Mouse (Mus musculus): Measurements from ENCODE around the gene Cacna1c. TPM values are rescaled to one million over a fixed set of nuclear protein-coding genes. Genes with fewer than 3 reads are reported as not detected.

Gene Cacna1c
- 1.8 and 2.0 TPM in 2 replicates for polyA plus RNA-seq (2016; fragmentation: Nextera tagmentation; extraction: Ambion mirVana)

DNA sequence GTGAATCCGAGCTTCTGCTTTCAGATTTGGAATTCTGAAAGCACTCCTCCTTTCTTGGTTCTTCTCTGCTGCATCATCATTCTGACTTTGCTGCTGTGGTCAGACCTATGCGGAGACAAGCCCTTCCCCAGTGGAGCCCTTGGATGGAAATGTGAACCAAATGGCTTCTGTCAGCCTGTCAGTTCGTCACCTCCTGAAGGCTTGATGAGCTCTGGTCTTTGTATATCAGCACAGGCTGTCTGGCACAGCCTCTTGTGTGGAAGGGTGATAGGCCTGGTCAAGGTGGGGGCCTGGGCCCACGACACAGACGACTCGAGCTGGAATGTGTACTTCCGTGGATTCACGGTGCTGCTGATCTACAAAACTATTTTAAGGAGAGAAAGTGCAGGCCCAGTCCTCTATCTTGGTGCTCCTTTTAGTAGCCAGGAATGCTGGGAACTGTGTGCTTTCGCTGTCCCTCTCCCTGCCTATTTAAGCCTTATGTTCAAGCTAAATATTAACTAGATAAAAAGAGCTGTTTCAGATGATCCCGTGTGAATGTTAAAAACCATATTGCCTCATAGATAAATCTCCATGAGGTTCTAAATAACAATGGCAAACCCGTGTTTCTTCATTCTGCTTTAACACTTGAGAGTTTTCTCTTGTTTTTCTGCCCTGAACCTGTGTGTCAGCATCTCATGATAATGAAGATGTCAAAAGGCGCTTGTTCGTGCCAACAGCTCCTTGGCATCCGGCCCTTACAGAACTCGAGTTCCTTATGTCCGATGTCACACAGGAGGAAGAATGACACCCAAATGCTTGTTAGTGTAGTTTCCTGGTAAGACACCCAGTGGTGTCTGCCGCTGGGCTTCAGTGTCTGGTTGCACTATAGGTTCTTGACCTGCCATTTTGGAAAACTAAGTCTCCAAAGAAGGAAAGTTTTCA lies at the start of gene Cacna1c:
Cacna1c (minus strand) TSS at position 37 of the 924 bp plus-strand sequence.
- Histone ChIP-seq H3K36me3 (replicated peaks) (peaks cover 46% of the 10 kb centered on the region), H3K4me1 (peaks cover 14% of the 10 kb centered on the region), H3K9me3 (no peaks in the 10 kb centered on the region), H3K4me3 (no peak within 1 kb of the TSS), H3K27me3 (ENCODE audit: poor library complexity, severe bottlenecking) (no peaks in the 10 kb centered on the region), H3K27ac (no peak within 1 kb of the TSS)
- 92% methylated on average over 17 of the region's 17 CpGs for WGBS
- no peak for DNase-seq (ENCODE audit: extremely low spot score, low spot score)

DNA sequence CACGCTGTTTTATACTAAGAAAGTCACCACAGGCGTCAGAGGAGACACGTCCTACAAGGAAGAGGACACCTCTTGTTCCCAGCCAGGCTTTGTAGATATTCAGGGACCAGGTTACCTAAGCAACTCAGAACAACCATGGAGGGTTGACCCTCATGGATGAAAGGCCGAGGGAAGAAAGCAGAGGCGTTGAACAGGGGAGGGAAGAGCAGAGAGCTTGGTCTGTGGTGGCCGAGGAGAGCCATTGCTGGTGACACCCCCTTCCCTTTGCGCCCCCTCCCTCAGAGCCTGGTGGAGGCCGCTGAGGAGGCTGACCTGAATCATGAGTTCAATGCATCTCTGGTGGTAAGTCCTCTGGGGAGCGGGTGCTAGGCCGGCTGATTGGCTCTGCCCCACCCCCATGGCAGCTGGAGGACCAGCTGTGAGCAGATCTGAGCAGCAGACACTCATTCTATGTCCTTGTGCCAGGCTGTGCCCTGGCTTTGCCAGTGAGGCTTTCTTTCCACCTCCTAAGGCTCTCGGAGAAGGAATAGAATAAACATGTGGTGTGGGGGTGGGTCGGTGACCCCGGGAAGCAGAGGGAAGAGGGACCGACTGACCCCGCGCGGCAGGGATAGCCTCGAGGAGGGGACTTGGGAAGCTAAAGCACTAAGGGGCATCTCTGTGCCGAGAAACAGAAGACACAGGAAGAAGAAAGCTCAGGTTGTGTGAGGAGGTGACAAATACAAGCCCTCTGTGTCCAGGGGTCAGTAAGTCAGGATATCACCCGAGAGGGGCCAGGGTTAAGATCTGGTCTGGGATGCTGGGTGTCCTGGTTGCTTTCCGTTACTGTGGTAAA lies 44.9 kb upstream of the Cacna1c start:
- WGBS: 69% methylated on average over 21 of the region's 21 CpGs
- no peak overlapping the region for H3K4me3 ChIP-seq
- H3K36me3 ChIP-seq (replicated peaks): no peaks in the 10 kb centered on the region
- H3K27ac ChIP-seq: no peak overlapping the region
- H3K4me1 ChIP-seq: peaks cover 27% of the 10 kb centered on the region
- peaks cover 3% of the 10 kb centered on the region; the same call in 1 of the 2 replicates for H3K9me3 ChIP-seq
- no peaks in the 10 kb centered on the region for H3K27me3 ChIP-seq (ENCODE audit: poor library complexity, severe bottlenecking)
- DNase-seq (ENCODE audit: extremely low spot score, low spot score): no peak

DNA sequence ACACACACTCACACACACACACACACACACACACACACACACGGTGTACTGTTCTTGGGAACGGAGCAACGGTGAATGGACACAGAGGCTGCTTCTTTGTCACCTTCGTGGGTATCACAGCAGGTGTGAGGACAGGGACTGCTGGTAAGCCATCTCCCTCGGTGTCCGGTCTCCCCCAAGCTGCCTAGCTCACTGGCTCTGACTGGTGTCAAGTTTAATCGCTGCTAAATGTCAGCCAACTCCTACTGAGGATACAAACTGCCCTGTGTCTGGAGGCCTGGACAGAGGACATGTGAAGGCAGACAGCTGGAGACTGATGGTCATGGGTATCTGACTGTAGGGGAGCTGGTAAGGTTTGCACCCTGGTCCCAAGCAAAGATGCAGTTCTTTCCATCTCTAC lies 44.0 kb upstream of the Cacna1c start:
- no peak for DNase-seq (ENCODE audit: extremely low spot score, low spot score)
- no peaks in the 10 kb centered on the region for H3K36me3 ChIP-seq (replicated peaks)
- no peak overlapping the region for H3K27ac ChIP-seq
- H3K9me3 ChIP-seq: no peaks in the 10 kb centered on the region
- WGBS: 87% methylated on average over 7 of the region's 7 CpGs
- no peak overlapping the region for H3K4me3 ChIP-seq
- H3K27me3 ChIP-seq (ENCODE audit: poor library complexity, severe bottlenecking): no peaks in the 10 kb centered on the region
- peaks cover 29% of the 10 kb centered on the region for H3K4me1 ChIP-seq

DNA sequence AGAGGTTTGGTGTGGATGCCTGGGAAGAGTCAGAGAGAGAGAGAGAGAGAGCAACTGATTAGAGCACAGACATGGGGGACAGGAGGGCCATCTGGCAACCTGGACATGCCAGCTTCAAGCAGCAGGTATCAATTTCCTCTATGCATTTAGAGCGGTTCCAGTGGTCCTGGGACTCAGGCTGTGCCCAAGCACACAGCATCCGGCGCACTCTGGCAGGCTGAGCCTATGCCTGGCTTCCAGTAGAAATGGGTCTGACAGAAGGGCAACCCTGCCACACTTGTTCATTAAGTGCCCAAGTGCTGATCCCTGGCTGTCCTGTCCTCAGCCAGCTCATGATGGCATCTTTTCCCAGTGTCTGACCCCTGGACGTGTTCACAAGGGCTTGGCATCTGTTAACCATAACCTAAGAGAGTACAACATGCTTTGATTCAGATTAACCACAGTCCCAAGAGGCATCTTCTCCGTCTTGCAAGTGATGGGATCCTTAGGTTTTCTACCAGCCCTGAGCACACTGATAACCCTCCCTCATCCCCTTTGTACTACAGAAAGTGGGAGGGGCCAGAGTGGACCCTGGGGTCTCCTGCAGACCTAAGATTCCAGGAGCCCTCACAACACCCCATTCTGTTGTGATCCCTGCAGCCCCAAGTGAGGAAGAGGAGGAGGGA lies 43.3 kb upstream of the Cacna1c start:
- Histone ChIP-seq H3K9me3 (no peaks in the 10 kb centered on the region), H3K4me1 (peaks cover 29% of the 10 kb centered on the region), H3K4me3 (no peak overlapping the region), H3K27ac (no peak overlapping the region), H3K36me3 (replicated peaks) (no peaks in the 10 kb centered on the region), H3K27me3 (ENCODE audit: poor library complexity, severe bottlenecking) (no peaks in the 10 kb centered on the region)
- DNase-seq (ENCODE audit: extremely low spot score, low spot score): no peak
- WGBS: 80% methylated on average over 5 of the region's 5 CpGs

DNA sequence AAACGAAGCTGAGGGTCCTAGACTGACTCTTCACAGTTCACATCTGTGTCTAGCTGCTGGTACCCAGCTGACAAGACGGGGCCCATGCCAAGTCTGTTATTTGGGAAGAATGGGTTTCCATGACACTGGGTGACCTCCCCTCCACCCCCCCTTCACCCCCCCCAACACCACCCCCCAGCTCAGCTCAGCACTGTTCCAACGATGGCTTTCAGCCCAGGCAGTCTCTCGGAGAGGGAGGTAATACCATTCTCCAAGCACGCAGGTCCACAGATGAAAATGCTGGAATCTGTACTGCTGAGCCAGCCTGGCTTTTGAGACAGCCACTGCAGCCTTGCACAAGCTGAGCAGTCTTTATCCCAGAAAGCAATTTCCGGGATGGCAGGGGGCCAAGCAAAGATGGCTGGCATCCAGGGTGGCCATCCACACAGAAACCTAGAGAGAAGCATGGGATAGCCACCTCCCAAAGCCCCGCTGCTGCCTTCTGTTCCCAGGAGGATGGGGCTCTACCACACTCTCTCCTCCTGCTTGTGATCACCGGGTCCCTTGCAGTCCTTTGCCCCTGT lies 41.3 kb upstream of the Cacna1c start:
- H3K27ac ChIP-seq: peak overlapping the region; percentile 20; the same call in 1 of the 2 replicates
- no peaks in the 10 kb centered on the region for H3K9me3 ChIP-seq
- H3K4me3 ChIP-seq: no peak overlapping the region
- no peaks in the 10 kb centered on the region for H3K27me3 ChIP-seq (ENCODE audit: poor library complexity, severe bottlenecking)
- no peaks in the 10 kb centered on the region for H3K36me3 ChIP-seq (replicated peaks)
- H3K4me1 ChIP-seq: peaks cover 29% of the 10 kb centered on the region
- 78% methylated on average over 8 of the region's 8 CpGs for WGBS
- DNase-seq (ENCODE audit: extremely low spot score, low spot score): no peak

DNA sequence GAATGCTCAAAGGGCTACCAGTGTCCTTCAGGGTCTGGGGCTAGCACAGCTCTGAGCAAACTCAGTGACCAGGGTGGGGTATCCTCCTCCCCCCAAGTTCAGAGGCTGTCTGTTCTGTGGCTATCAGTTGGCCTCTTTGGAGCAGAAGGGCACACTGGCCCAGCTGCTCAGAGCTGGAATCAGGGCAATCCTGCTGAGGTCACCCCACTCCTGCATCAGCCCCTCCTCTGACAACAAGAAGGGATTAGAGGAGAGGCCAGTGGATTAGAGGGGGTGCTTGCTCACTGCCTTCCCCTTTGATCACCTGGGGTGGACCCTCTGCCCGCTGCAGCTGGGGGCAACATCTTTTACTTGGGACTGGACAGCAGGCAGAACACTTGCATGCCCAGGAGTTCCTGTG lies 40.0 kb upstream of the Cacna1c start, which contains the start of gene Cacna2d4:
Cacna2d4 (plus strand) TSS at position 286 of the 400 bp plus-strand sequence.
- Histone ChIP-seq H3K4me3 (no peak within 1 kb of the TSS), H3K9me3 (no peaks in the 10 kb centered on the region), H3K27me3 (ENCODE audit: poor library complexity, severe bottlenecking) (no peaks in the 10 kb centered on the region), H3K27ac (peak within 1 kb of the TSS; percentile 40; the same call in 1 of the 2 replicates), H3K36me3 (replicated peaks) (no peaks in the 10 kb centered on the region), H3K4me1 (peaks cover 24% of the 10 kb centered on the region)
- 42% methylated on average over 1 of the region's 1 CpGs for WGBS
- DNase-seq (ENCODE audit: extremely low spot score, low spot score): no peak

DNA sequence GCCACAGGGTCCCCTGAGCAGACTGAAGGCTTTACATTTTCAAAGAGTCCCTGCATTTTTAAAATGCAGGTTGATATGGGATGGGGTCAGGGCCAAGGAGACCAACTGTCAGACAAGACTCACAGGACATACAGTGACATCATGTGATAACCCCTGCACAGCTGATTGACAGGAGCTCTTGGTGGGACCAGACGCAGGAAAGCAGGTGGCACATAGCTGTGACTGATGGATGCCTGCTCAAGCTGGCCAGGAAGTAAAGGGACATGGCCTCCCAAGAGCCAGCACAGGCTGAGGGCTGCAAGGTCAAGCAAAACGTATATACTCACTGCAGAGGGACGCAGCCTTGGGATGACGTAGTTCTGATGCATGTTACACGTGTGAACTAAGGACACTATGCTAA lies 39.2 kb upstream of the Cacna1c start:
- H3K9me3 ChIP-seq: no peaks in the 10 kb centered on the region
- WGBS: 87% methylated on average over 5 of the region's 5 CpGs

DNA sequence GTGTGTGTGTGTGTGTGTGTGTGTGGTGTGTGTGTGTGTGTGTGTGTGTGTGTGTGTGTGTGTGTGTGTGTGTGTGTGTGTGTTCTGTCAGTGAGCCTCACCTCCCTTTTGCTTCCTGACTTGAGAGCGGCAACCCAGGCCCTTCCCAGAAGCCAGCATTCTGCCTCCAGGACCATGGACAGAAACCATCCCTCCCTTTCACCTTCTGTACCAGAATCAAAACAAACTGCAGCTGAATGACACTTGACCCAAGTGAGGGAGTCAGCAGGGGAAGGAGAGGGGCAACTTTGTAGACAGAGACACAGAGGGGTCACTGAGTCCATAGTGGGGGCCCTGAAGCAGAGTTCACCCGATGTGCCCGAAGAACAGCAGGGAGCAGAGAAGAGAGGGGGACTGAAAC lies 36.8 kb upstream of the Cacna1c start:
- Histone ChIP-seq H3K4me1 (peaks cover 17% of the 10 kb centered on the region), H3K36me3 (replicated peaks) (no peaks in the 10 kb centered on the region), H3K27ac (no peak overlapping the region), H3K27me3 (ENCODE audit: poor library complexity, severe bottlenecking) (no peaks in the 10 kb centered on the region), H3K9me3 (no peaks in the 10 kb centered on the region), H3K4me3 (no peak overlapping the region)
- 45% methylated on average over 3 of the region's 3 CpGs for WGBS
- DNase-seq (ENCODE audit: extremely low spot score, low spot score): no peak

More for the DNA sequence above, 39.2 kb upstream of the Cacna1c start:
- Histone ChIP-seq H3K27me3 (ENCODE audit: poor library complexity, severe bottlenecking) (no peaks in the 10 kb centered on the region), H3K27ac (no peak overlapping the region), H3K4me3 (no peak overlapping the region), H3K36me3 (replicated peaks) (no peaks in the 10 kb centered on the region), H3K4me1 (peaks cover 19% of the 10 kb centered on the region)
- DNase-seq (ENCODE audit: extremely low spot score, low spot score): no peak

DNA sequence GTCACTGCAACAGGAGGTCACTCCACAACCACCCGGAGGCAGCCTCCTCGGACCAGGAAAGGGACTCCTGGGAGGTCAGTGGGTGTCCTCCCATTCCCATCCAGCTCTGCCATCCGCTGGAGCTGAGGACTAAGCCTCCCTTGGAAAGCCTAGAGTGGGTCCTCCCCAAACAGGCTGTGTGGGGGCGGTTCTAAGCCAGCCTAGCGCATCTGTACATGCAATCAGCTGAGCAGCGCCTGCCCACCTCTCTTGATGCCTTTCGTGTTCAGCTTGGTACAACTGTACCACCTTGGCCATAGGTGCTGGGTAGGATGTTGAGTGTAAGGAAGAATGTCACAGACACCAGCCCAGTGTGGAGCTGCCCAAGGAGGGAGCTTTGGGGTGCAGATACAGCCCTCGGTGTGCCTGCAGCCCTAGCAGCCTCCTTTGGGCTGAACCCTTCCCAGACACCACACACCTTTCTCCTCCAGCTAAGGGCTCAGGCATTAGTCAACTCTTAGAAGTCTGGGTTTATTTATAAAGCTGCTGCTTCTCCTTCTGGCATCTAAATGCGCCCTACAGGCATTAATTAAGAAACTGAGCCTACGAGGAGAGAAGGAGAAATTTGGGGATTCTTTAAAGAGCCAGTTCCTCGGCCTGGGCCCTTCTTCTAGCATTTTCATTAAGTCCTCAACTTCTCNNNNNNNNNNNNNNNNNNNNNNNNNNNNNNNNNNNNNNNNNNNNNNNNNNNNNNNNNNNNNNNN lies 32.8 kb upstream of the Cacna1c start:
- no peak for DNase-seq (ENCODE audit: extremely low spot score, low spot score)
- Histone ChIP-seq H3K36me3 (replicated peaks) (no peaks in the 10 kb centered on the region), H3K4me3 (no peak overlapping the region), H3K9me3 (no peaks in the 10 kb centered on the region), H3K27me3 (ENCODE audit: poor library complexity, severe bottlenecking) (no peaks in the 10 kb centered on the region), H3K27ac (no peak overlapping the region; the same call in 1 of the 2 replicates), H3K4me1 (0 out of 2 replicates have a peak, but pooled peaks cover 7% of the 10 kb centered on the region)
- 81% methylated on average over 11 of the region's 11 CpGs for WGBS

DNA sequence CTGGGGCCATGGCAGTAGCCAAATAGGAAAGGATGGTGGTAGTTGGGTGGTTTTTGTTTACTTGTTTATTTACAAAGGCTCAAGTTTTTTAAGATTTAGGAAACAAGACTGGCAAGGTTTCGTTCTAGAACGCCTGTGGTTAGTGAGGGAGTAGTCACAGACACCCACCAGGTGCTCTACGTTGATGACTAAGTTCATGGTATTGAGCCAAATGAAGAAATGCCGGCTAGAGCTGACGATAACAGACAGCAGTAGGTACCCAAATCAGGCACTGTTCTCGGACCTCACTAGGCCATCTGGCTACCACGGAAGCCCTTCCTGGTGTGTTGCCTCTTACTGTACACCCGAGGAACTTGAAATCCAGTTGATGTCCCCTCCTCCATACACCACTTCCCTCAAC lies 30.8 kb upstream of the Cacna1c start:
- H3K9me3 ChIP-seq: no peaks in the 10 kb centered on the region
- H3K27me3 ChIP-seq (ENCODE audit: poor library complexity, severe bottlenecking): no peaks in the 10 kb centered on the region
- H3K4me1 ChIP-seq: 0 out of 2 replicates have a peak, but pooled peaks cover 7% of the 10 kb centered on the region
- DNase-seq (ENCODE audit: extremely low spot score, low spot score): no peak
- no peak overlapping the region for H3K27ac ChIP-seq
- no peak overlapping the region for H3K4me3 ChIP-seq
- 92% methylated on average over 8 of the region's 8 CpGs for WGBS
- H3K36me3 ChIP-seq (replicated peaks): peaks cover 7% of the 10 kb centered on the region

DNA sequence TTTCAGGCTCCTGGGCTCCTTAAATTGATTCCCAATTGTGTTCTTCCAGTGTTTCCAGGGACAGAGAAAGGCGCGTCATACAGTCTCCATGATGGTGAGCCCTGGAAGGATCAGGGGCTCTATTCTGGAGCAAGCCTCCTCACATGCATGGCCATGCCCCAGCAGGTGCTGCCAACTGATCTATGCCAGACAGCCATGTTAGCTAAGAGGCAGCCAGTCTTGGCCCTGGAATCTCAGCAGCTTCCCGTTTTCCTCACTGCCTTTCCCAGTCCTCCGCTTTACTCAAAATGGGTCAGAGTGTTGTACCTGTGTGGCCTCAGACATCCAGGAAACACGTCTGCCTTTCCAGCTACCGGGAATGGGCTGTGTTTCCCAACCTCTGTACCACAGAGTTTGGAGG lies 29.5 kb upstream of the Cacna1c start:
- 93% methylated on average over 6 of the region's 6 CpGs for WGBS
- Histone ChIP-seq H3K4me3 (no peak overlapping the region), H3K9me3 (no peaks in the 10 kb centered on the region), H3K27me3 (ENCODE audit: poor library complexity, severe bottlenecking) (no peaks in the 10 kb centered on the region), H3K4me1 (0 out of 2 replicates have a peak, but pooled peaks cover 7% of the 10 kb centered on the region), H3K27ac (no peak overlapping the region), H3K36me3 (replicated peaks) (peaks cover 14% of the 10 kb centered on the region)
- DNase-seq (ENCODE audit: extremely low spot score, low spot score): no peak

Measured in forebrain, embryonic 10.5 days (tissue).